Mouse (Mus musculus): Measurements from ENCODE around the gene Mgmt.

Mgmt gene

GRCm38 (mm10) chr7:137056126-137056525 is 161.7 kb downstream of the Mgmt start:
- no peak for DNase-seq (ENCODE audit: low spot score in 2 of 2)

GRCm38 (mm10) chr7:137060488-137060887 is 166.1 kb downstream of the Mgmt start:
- DNase-seq (ENCODE audit: low spot score in 2 of 2) = no peak

- DNase-seq (ENCODE audit: low spot score in 2 of 2) = no peak
These were observed 166.7 kb downstream of the Mgmt start for GRCm38 (mm10) chr7:137061109-137061508.

GRCm38 (mm10) chr7:137064255-137064654 is 169.8 kb downstream of the Mgmt start:
- no peak for DNase-seq (ENCODE audit: low spot score in 2 of 2)

GRCm38 (mm10) chr7:137065408-137065807 is 171.0 kb downstream of the Mgmt start:
- no peak for DNase-seq (ENCODE audit: low spot score in 2 of 2)

GRCm38 (mm10) chr7:137066211-137066610 is 171.8 kb downstream of the Mgmt start:
- DNase-seq (ENCODE audit: low spot score in 2 of 2) = no peak

GRCm38 (mm10) chr7:137066997-137067396 is 172.6 kb downstream of the Mgmt start:
- DNase-seq (ENCODE audit: low spot score in 2 of 2) = no peak

- DNase-seq (ENCODE audit: low spot score in 2 of 2) = no peak
These were observed 173.3 kb downstream of the Mgmt start for GRCm38 (mm10) chr7:137067758-137068157.

GRCm38 (mm10) chr7:137068796-137069195 is 174.4 kb downstream of the Mgmt start:
- peak in 1 of 2 experiments; percentile 31 for DNase-seq (ENCODE audit: low spot score in 2 of 2)

GRCm38 (mm10) chr7:137069768-137070167 is 175.4 kb downstream of the Mgmt start:
- no peak for DNase-seq (ENCODE audit: low spot score in 2 of 2)

GRCm38 (mm10) chr7:137071346-137071745 is 176.9 kb downstream of the Mgmt start:
- DNase-seq (ENCODE audit: low spot score in 2 of 2) = no peak

- peak; percentile 23 to 50 for DNase-seq (ENCODE audit: low spot score in 2 of 2)
These were observed 179.5 kb downstream of the Mgmt start for GRCm38 (mm10) chr7:137073878-137074277.

GRCm38 (mm10) chr7:137074324-137074723 is 179.9 kb downstream of the Mgmt start:
- no peak for DNase-seq (ENCODE audit: low spot score in 2 of 2)

- peak in 1 of 2 experiments; percentile 24 for DNase-seq (ENCODE audit: low spot score in 2 of 2)
These were observed 180.9 kb downstream of the Mgmt start for GRCm38 (mm10) chr7:137075301-137075700.

- no peak for DNase-seq (ENCODE audit: low spot score in 2 of 2)
These were observed 185.8 kb downstream of the Mgmt start for GRCm38 (mm10) chr7:137080171-137080570.

- no peak for DNase-seq (ENCODE audit: low spot score in 2 of 2)
These were observed 187.8 kb downstream of the Mgmt start for GRCm38 (mm10) chr7:137082171-137082570.

GRCm38 (mm10) chr7:137084651-137085050 is 190.2 kb downstream of the Mgmt start:
- no peak for DNase-seq (ENCODE audit: low spot score in 2 of 2)

GRCm38 (mm10) chr7:137085969-137086606 is 191.7 kb downstream of the Mgmt start:
- peak; percentile 37 to 75 for DNase-seq (ENCODE audit: low spot score in 2 of 2)

GRCm38 (mm10) chr7:137087136-137087535 is 192.7 kb downstream of the Mgmt start:
- no peak for DNase-seq (ENCODE audit: low spot score in 2 of 2)

- DNase-seq (ENCODE audit: low spot score in 2 of 2) = no peak
These were observed 193.7 kb downstream of the Mgmt start for GRCm38 (mm10) chr7:137088141-137088540.

- no peak for DNase-seq (ENCODE audit: low spot score in 2 of 2)
These were observed 200.1 kb downstream of the Mgmt start for GRCm38 (mm10) chr7:137094551-137094950.

GRCm38 (mm10) chr7:137095702-137096101 is 201.3 kb downstream of the Mgmt start:
- no peak for DNase-seq (ENCODE audit: low spot score in 2 of 2)

- no peak for DNase-seq (ENCODE audit: low spot score in 2 of 2)
These were observed 205.4 kb downstream of the Mgmt start for GRCm38 (mm10) chr7:137099766-137100165.

- DNase-seq (ENCODE audit: low spot score in 2 of 2) = no peak
These were observed 208.3 kb downstream of the Mgmt start for GRCm38 (mm10) chr7:137102606-137103195.
